Mouse (Mus musculus): ENCODE data around the gene Gins2. TPM values are rescaled to one million over a fixed set of nuclear protein-coding genes. Genes with fewer than 3 reads are reported as not detected.

Gins2 gene
- total and polyA plus RNA-seq, 3 experiments, result 50.0 to 129 (median 61.2) TPM

GRCm38 (mm10) chr8:120572534-120572933 lies 16.6 kb downstream of the Gins2 start:
- in situ Hi-C loops (cut with MboI; ENCODE audit: low pct_ligation_motif_present, low pct_unique_long_range_greater_than_20kb, low sequenced_read_pairs), result no loop called here
- Histone ChIP-seq H3K4me1 (ENCODE audit: control insufficient read depth in 1 of 2, insufficient read depth in 2 of 2) (peaks cover 0 to 13% of the 10 kb centered on the region in 2 experiments; a peak in 2 of 4 replicates), H3K4me2 (ENCODE audit: insufficient read depth, low read depth, poor library complexity, severe bottlenecking) (no peak overlapping the region), H3K79me2 (replicated peaks; ENCODE audit: control insufficient read depth, extremely low read depth, insufficient read depth, poor library complexity, severe bottlenecking) (no peaks in the 10 kb centered on the region; the same call in 1 of the 2 replicates), H3K9me3 (replicated peaks; ENCODE audit: low read length) (peaks cover 4% of the 10 kb centered on the region), H3K9ac (ENCODE audit: insufficient read depth, low read depth) (no peak overlapping the region), H3K27me3 (replicated peaks) (no peaks in the 10 kb centered on the region), H3K27ac (ENCODE audit: insufficient read depth, low read depth) (no peak overlapping the region), H3K36me3 (replicated peaks in 1 of 2; ENCODE audit: control insufficient read depth in 1 of 2, insufficient read depth in 1 of 2, low read length in 1 of 2) (peaks cover 98 to 100% of the 10 kb centered on the region in 2 experiments), H3K4me3 (replicated peaks in 1 of 3; ENCODE audit: low read depth in 2 of 3, low read length in 2 of 3, poor library complexity in 1 of 3) (no peak overlapping the region)
- TF ChIP-seq KAT2A (IDR thresholded peaks at IDR 0.05; ENCODE audit: insufficient replicate concordance, low read length), result no peak
- no peak for TF ChIP-seq ZMIZ1 (IDR thresholded peaks at IDR 0.05; ENCODE audit: low read depth, low read length)
- dilution Hi-C loops (cut with MboI; ENCODE audit: extremely low pct_ligation_motif_present, extremely low pct_unique_long_range_greater_than_20kb, low sequenced_read_pairs), result no loop called here
- no peak for DNase-seq (ENCODE audit: extremely low read depth)

GRCm38 (mm10) chr8:120571561-120571960 lies 17.5 kb downstream of the Gins2 start:
- DNase-seq (ENCODE audit: extremely low read depth), result no peak
- no peaks in the 10 kb centered on the region; the same call in 1 of the 2 replicates for H3K79me2 ChIP-seq (replicated peaks; ENCODE audit: control insufficient read depth, extremely low read depth, insufficient read depth, poor library complexity, severe bottlenecking)
- no peak for TF ChIP-seq ZKSCAN1 (IDR thresholded peaks at IDR 0.05; ENCODE audit: borderline replicate concordance, low read depth, low read length)
- TF ChIP-seq NELFE (IDR thresholded peaks at IDR 0.05; ENCODE audit: low read depth, low read length), result no peak
- TF ChIP-seq E2F4 (IDR thresholded peaks at IDR 0.05; ENCODE audit: insufficient replicate concordance, low read depth, low read length), result no peak
- no peak for TF ChIP-seq TCF12 (IDR thresholded peaks at IDR 0.05; ENCODE audit: low read depth, low read length)
- no peak for TF ChIP-seq IRF4 (IDR thresholded peaks at IDR 0.05; ENCODE audit: low read depth, low read length)
- no peak for TF ChIP-seq SMC3 (IDR thresholded peaks at IDR 0.05; ENCODE audit: low read depth, low read length)
- TF ChIP-seq HCFC1 (IDR thresholded peaks at IDR 0.05; ENCODE audit: low read depth, low read length), result no peak
- TF ChIP-seq RCOR1 (conservative IDR thresholded peaks at IDR 0.05; ENCODE audit: low read depth, low read length), result no peak
- TF ChIP-seq ETS1 (conservative IDR thresholded peaks at IDR 0.05; ENCODE audit: low read depth, low read length), result no peak
- no peak for TF ChIP-seq UBTF (IDR thresholded peaks at IDR 0.05; ENCODE audit: low read depth, low read length)
- no peak for TF ChIP-seq JUN (IDR thresholded peaks at IDR 0.05; ENCODE audit: insufficient read depth, low read depth, low read length)

More at GRCm38 (mm10) chr8:120571561-120571960, 17.5 kb downstream of the Gins2 start:
- H3K9ac ChIP-seq (ENCODE audit: insufficient read depth, low read depth), result no peak overlapping the region
- no peak overlapping the region for H3K4me2 ChIP-seq (ENCODE audit: insufficient read depth, low read depth, poor library complexity, severe bottlenecking)
- H3K27me3 ChIP-seq (replicated peaks), result no peaks in the 10 kb centered on the region
- in situ Hi-C loops (cut with MboI; ENCODE audit: low pct_ligation_motif_present, low pct_unique_long_range_greater_than_20kb, low sequenced_read_pairs) (no loop called here), dilution Hi-C loops (cut with MboI; ENCODE audit: extremely low pct_ligation_motif_present, extremely low pct_unique_long_range_greater_than_20kb, low sequenced_read_pairs) (no loop called here)
- H3K36me3 ChIP-seq (replicated peaks in 1 of 2; ENCODE audit: control insufficient read depth in 1 of 2, insufficient read depth in 1 of 2, low read length in 1 of 2), result peaks cover 98 to 100% of the 10 kb centered on the region in 2 experiments
- H3K4me3 ChIP-seq (replicated peaks in 1 of 3; ENCODE audit: low read depth in 2 of 3, low read length in 2 of 3, poor library complexity in 1 of 3), result no peak overlapping the region
- H3K27ac ChIP-seq (ENCODE audit: insufficient read depth, low read depth), result no peak overlapping the region
- H3K4me1 ChIP-seq (ENCODE audit: control insufficient read depth in 1 of 2, insufficient read depth in 2 of 2), result peaks cover 0 to 13% of the 10 kb centered on the region in 2 experiments; a peak in 2 of 4 replicates
- H3K9me3 ChIP-seq (replicated peaks; ENCODE audit: low read length), result peaks cover 4% of the 10 kb centered on the region

Measured in CH12.LX (cell line).